In genomic region chr8:26833784-26834183, GRCm38 (mm10) we compare ENCODE assay signal across 14 mouse cellular contexts.
"Had no signal": no experiment of that assay in that cellular context is flagged by ENCODE, and none has a peak within 500 bp of the region (broad histone marks: within the 10 kb centered on the region; RNA-seq: fewer than 3 reads in every experiment).

No protein-coding gene starts in this region.

- H3K4me2 ChIP-seq: liver, embryonic 12.5 days; lung, embryonic 14.5 days; midbrain, embryonic 12.5 days; neural tube, embryonic 13.5 days; neural tube, embryonic 15.5 days; stomach, embryonic 15.5 days had no signal

- H3K27me3 ChIP-seq: liver, embryonic 12.5 days; midbrain, embryonic 12.5 days; stomach, embryonic 15.5 days had no signal

- H3K27ac ChIP-seq: liver, embryonic 12.5 days; liver, embryonic 14.5 days; midbrain, embryonic 12.5 days; neural tube, embryonic 13.5 days; neural tube, embryonic 15.5 days had no signal

- DNase-seq: right cerebral cortex, adult 18-20 months; right cerebral cortex, postnatal 25 days; spleen, adult 18-20 months; thymus, adult 18-20 months; thymus, postnatal 14 days; thymus, postnatal 36 days had no signal

- H3K4me3 ChIP-seq: liver, embryonic 12.5 days; midbrain, embryonic 12.5 days; myocyte; neural tube, embryonic 13.5 days; neural tube, embryonic 15.5 days; stomach, embryonic 15.5 days had no signal

- H3K9ac ChIP-seq: liver, embryonic 12.5 days; liver, embryonic 14.5 days; lung, embryonic 14.5 days; midbrain, embryonic 12.5 days; neural tube, embryonic 13.5 days; neural tube, embryonic 15.5 days; stomach, embryonic 15.5 days had no signal

- ATAC-seq: liver, embryonic 12.5 days had no signal

- H3K9me3 ChIP-seq: liver, embryonic 12.5 days; midbrain, embryonic 12.5 days; neural tube, embryonic 13.5 days; neural tube, embryonic 15.5 days; stomach, embryonic 15.5 days had no signal

- H3K36me3 ChIP-seq: liver, embryonic 12.5 days; midbrain, embryonic 12.5 days; neural tube, embryonic 13.5 days; neural tube, embryonic 15.5 days; stomach, embryonic 15.5 days had no signal
